In the genomic region with DNA sequence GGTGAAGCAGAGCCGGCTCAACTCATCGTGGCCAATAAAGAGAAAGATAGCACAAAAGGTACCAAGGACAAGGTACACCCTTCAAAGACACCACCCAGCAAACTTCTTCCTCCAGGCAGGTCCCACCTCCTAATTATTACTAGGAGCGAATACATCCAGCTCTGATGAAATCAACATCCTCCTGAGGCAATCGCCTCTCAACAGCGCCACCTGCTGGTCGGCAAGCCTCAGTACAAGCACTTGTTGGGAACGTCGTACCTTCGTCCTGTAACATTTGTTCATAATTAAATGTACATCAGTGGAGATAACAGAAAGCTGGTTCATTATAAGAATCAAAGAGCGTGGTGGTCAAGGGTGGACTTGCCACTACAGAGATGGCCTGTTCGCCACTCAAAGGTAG, we compare ENCODE assay signal across 9 mouse cellular contexts. TPM values are rescaled to one million over a fixed set of nuclear protein-coding genes. Genes with fewer than 3 reads are reported as not detected.
DNase-seq lines count a peak whose midpoint lies in the region; ATAC-seq and TF ChIP-seq lines count a peak whose summit lies in the region.
"Had no signal": no experiment of that assay in that cellular context is flagged by ENCODE, and none has a peak within 500 bp of the region (broad histone marks: within the 10 kb centered on the region; RNA-seq: fewer than 3 reads in every experiment).

No protein-coding gene starts in this region.

- no peak overlapping the region for H3K9ac ChIP-seq in kidney, embryonic 15.5 days
- no peak overlapping the region for H3K9ac ChIP-seq in MEL (ENCODE audit: control insufficient read depth, low read depth, low read length, poor library complexity, severe bottlenecking)
- H3K9ac ChIP-seq in neural tube, embryonic 11.5 days (ENCODE audit: low read length) = no peak overlapping the region
- H3K9ac ChIP-seq: neural tube, embryonic 12.5 days had no signal

- H3K36me3 ChIP-seq in kidney, embryonic 15.5 days = no peaks in the 10 kb centered on the region
- H3K36me3 ChIP-seq in MEL (ENCODE audit: control insufficient read depth in 1 of 2, insufficient read depth in 2 of 2, low read length in 2 of 2) = no peaks in the 10 kb centered on the region
- no peaks in the 10 kb centered on the region for H3K36me3 ChIP-seq in neural tube, embryonic 11.5 days (ENCODE audit: control insufficient read depth, insufficient read depth, low read length)
- H3K36me3 ChIP-seq: neural tube, embryonic 12.5 days had no signal

- TF ChIP-seq POLR2A in MEL (IDR thresholded peaks at IDR 0.05; ENCODE audit: control insufficient read depth in 1 of 2, insufficient read depth in 1 of 2, low read depth in 1 of 2, low read length in 2 of 2, poor library complexity in 1 of 2) = no peak

- TF ChIP-seq EP300 in MEL (IDR thresholded peaks at IDR 0.05; ENCODE audit: low read depth in 1 of 2, low read length in 2 of 2) = no peak

- WGBS in kidney, embryonic 15.5 days = 18% methylated on average over 11 of the region's 11 CpGs
- 19% methylated on average over 11 of the region's 11 CpGs for WGBS in neural tube, embryonic 11.5 days

- peak; percentile 94 to 95 (median 94) for TF ChIP-seq CTCF in MEL (IDR thresholded peaks at IDR 0.05 in 2 of 3, conservative IDR thresholded peaks at IDR 0.05 in 1 of 3; ENCODE audit: control insufficient read depth in 1 of 3, insufficient read depth in 1 of 3, low read depth in 2 of 3, low read length in 3 of 3, poor library complexity in 1 of 3, severe bottlenecking in 1 of 3)

- H3K27ac ChIP-seq in kidney, embryonic 15.5 days = no peak overlapping the region
- H3K27ac ChIP-seq in MEL (ENCODE audit: control insufficient read depth, low read depth, low read length) = no peak overlapping the region
- H3K27ac ChIP-seq in neural tube, embryonic 11.5 days (ENCODE audit: low read depth, low read length) = no peak overlapping the region
- H3K27ac ChIP-seq: neural tube, embryonic 12.5 days had no signal

- intact Hi-C loops in gastrocnemius, postnatal 14 days (cut with DNase I; ENCODE audit: low total_unique reads) = loop anchor here (5.0 kb wide), 1 partner anchor 96 kb away; no protein-coding TSS in a partner anchor
- intact Hi-C loops in left cerebral cortex, postnatal 36 days (cut with DNase I) = loop anchor here (2.0 to 10.0 kb wide), 4 partner anchors 93 to 1349 kb away; no protein-coding TSS in a partner anchor

- no peaks in the 10 kb centered on the region for H3K9me3 ChIP-seq in kidney, embryonic 15.5 days (replicated peaks)
- no peaks in the 10 kb centered on the region for H3K9me3 ChIP-seq in MEL (replicated peaks; ENCODE audit: insufficient read depth, low read length)
- H3K9me3 ChIP-seq in neural tube, embryonic 11.5 days (ENCODE audit: control insufficient read depth, low read length) = no peaks in the 10 kb centered on the region
- H3K9me3 ChIP-seq: neural tube, embryonic 12.5 days had no signal

- no peak overlapping the region for H3K4me2 ChIP-seq in kidney, embryonic 15.5 days
- H3K4me2 ChIP-seq in neural tube, embryonic 11.5 days (ENCODE audit: low read depth) = no peak overlapping the region
- H3K4me2 ChIP-seq: neural tube, embryonic 12.5 days had no signal

- peak; percentile 81 for TF ChIP-seq RAD21 in MEL (IDR thresholded peaks at IDR 0.05; ENCODE audit: low read depth, low read length)

- no peaks in the 10 kb centered on the region for H3K79me2 ChIP-seq in MEL (ENCODE audit: control insufficient read depth, insufficient read depth, low read length, poor library complexity)

- DNase-seq in kidney, adult 9 months = peak; percentile 31
- peak; percentile 68 for DNase-seq in MEL (ENCODE audit: low read depth, low spot score)
- DNase-seq in cerebellum, adult 8-10 months = peak; percentile 67
- DNase-seq in gastrocnemius, postnatal 14 days = peak; percentile 54
- peak; percentile 49 to 62 for DNase-seq in left cerebral cortex, postnatal 36 days (ENCODE audit: low spot score in 2 of 2)
- DNase-seq in neural tube, embryonic 11.5 days (ENCODE audit: low spot score) = peak; percentile 71
- DNase-seq in thymus, postnatal 4 days = peak; percentile 83

- no peak overlapping the region for H3K4me3 ChIP-seq in kidney, embryonic 15.5 days (replicated peaks)
- no peak overlapping the region for H3K4me3 ChIP-seq in MEL (ENCODE audit: control insufficient read depth in 1 of 2, insufficient read depth in 1 of 2, low read depth in 2 of 2, low read length in 2 of 2)
- no peak overlapping the region for H3K4me3 ChIP-seq in neural tube, embryonic 11.5 days (ENCODE audit: low read depth, low read length)
- H3K4me3 ChIP-seq: neural tube, embryonic 12.5 days had no signal

- peaks cover 3% of the 10 kb centered on the region; the same call in 1 of the 2 replicates for H3K27me3 ChIP-seq in kidney, embryonic 15.5 days
- H3K27me3 ChIP-seq in MEL (ENCODE audit: control insufficient read depth in 1 of 2, insufficient read depth in 2 of 2, low read length in 2 of 2) = no peaks in the 10 kb centered on the region
- H3K27me3 ChIP-seq in neural tube, embryonic 11.5 days (ENCODE audit: control insufficient read depth, insufficient read depth, low read length) = no peaks in the 10 kb centered on the region
- H3K27me3 ChIP-seq: neural tube, embryonic 12.5 days had no signal

- H3K4me1 ChIP-seq in kidney, embryonic 15.5 days = no peaks in the 10 kb centered on the region
- H3K4me1 ChIP-seq in MEL (ENCODE audit: control insufficient read depth in 1 of 2, insufficient read depth in 2 of 2, low read length in 2 of 2) = no peaks in the 10 kb centered on the region
- H3K4me1 ChIP-seq in neural tube, embryonic 11.5 days (ENCODE audit: control insufficient read depth, insufficient read depth, low read length) = no peaks in the 10 kb centered on the region
- H3K4me1 ChIP-seq: neural tube, embryonic 12.5 days had no signal

- ATAC-seq in kidney, embryonic 15.5 days (replicated peaks; ENCODE audit: low FRiP score) = no peak
- no peak for ATAC-seq in neural tube, embryonic 11.5 days (ENCODE audit: insufficient read depth, low FRiP score, low TSS enrichment)

TF ChIP-seq in MEL, 35 proteins besides CTCF, POLR2A, EP300 and RAD21:
- TF ChIP-seq SMC3 (IDR thresholded peaks at IDR 0.05; ENCODE audit: low read depth, low read length) (peak; percentile 88), ZC3H11A (IDR thresholded peaks at IDR 0.05; ENCODE audit: low read depth, low read length) (peak; percentile 63), NELFE (IDR thresholded peaks at IDR 0.05; ENCODE audit: low read depth, low read length) (no peak)

RNA-seq across cellular contexts. Expression of gene Ppp2r2d, which starts 18.1 kb away (rescaled TPM):
- polyA plus RNA-seq in kidney, embryonic 15.5 days (2015; fragmentation: Nextera tagmentation; extraction: Ambion mirVana) = 35.1 and 37.3 TPM in 2 replicates
- 29.8 and 30.9 TPM in 2 replicates for total RNA-seq in MEL (2012; rRNA removed)
- polyA plus RNA-seq in MEL (2012; ENCODE audit: insufficient read depth in 1 of 2, insufficient read length in 2 of 2, low read depth in 1 of 2, low replicate concordance in 2 of 2, missing spikeins in 1 of 2) = 10 to 100 TPM in 1 of 2 experiments, not detected in 1; 46.6 TPM
- 10 to 100 TPM; 25.5 to 28.6 TPM for total RNA-seq in gastrocnemius, postnatal 14 days (2021)
- 10 to 100 TPM; 68.9 to 79.0 TPM for total RNA-seq in left cerebral cortex, postnatal 36 days (2021)
- polyA plus RNA-seq in neural tube, embryonic 11.5 days (2014; fragmentation: Nextera tagmentation; extraction: Ambion mirVana) = 79.5 and 81.7 TPM in 2 replicates

RNA-seq across cellular contexts. Expression of gene Mapk1ip1, which starts 18.3 kb away (rescaled TPM):
- 14.5 and 15.3 TPM in 2 replicates for polyA plus RNA-seq in kidney, embryonic 15.5 days (2015; fragmentation: Nextera tagmentation; extraction: Ambion mirVana)
- 2.1 and 2.8 TPM in 2 replicates for total RNA-seq in MEL (2012; rRNA removed)
- 10 to 100 TPM in 1 of 2 experiments, not detected in 1; 12.4 TPM for polyA plus RNA-seq in MEL (2012; ENCODE audit: insufficient read depth in 1 of 2, insufficient read length in 2 of 2, low read depth in 1 of 2, low replicate concordance in 2 of 2, missing spikeins in 1 of 2)
- total RNA-seq in gastrocnemius, postnatal 14 days (2021) = 10 to 100 TPM; 11.9 to 21.3 TPM
- total RNA-seq in left cerebral cortex, postnatal 36 days (2021) = 10 to 100 TPM; 33.7 to 59.3 TPM
- polyA plus RNA-seq in neural tube, embryonic 11.5 days (2014; fragmentation: Nextera tagmentation; extraction: Ambion mirVana) = 16.0 and 16.7 TPM in 2 replicates

Comparison
In these comparisons a context has a peak if more than half of its experiments do, and no peak if none do; other contexts are left out.
1. DNase-seq: peak in every context shown above with its lines; median percentile 83 in thymus, postnatal 4 days; 71 in neural tube, embryonic 11.5 days; 68 in MEL; 67 in cerebellum, adult 8-10 months; 56 in left cerebral cortex, postnatal 36 days; 54 in gastrocnemius, postnatal 14 days; 31 in kidney, adult 9 months.